Comparison of ENCODE assay signal across 20 mouse cellular contexts in the genomic region with DNA sequence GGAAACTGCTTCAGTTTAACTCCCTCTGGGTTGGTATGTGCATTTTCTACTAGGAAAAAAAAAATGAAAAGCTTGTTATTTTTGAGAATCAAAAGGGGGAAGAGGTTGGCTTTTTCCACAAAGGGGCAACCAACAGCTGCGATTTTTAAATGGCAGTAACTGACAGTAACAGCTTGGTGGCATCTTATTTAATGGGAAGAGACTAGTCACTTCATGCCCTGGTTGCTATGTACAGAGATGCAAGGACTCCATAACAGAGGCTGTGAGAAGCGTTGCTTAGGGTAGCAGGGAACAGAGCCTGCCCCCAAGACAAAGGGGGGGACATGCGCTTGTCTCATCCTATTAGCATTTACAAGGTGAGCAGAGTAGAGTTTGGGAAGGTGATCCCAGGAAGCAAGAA.
DNase-seq lines count a peak whose midpoint lies in the region; ATAC-seq and TF ChIP-seq lines count a peak whose summit lies in the region.
"Had no signal": no experiment of that assay in that cellular context is flagged by ENCODE, and none has a peak within 500 bp of the region (broad histone marks: within the 10 kb centered on the region; RNA-seq: fewer than 3 reads in every experiment).

No protein-coding gene starts in this region.

- no peak for DNase-seq in gastrocnemius, adult 2 months
- DNase-seq in gastrocnemius, postnatal 14 days: no peak
- no peak for DNase-seq in lung, postnatal 4 days
- peak; percentile 50 for DNase-seq in lung, postnatal 10 days
- DNase-seq in embryo, embryonic 9.5 days (ENCODE audit: extremely low spot score): no peak
- DNase-seq: adrenal gland, postnatal 36 days; cerebellum, adult 11-12 months; cerebellum, postnatal 36 days; gastrocnemius, postnatal 10 days; kidney, adult 2 months; kidney, postnatal 25 days; liver, postnatal 0 days; thymus, postnatal 25 days had no signal

- peak overlapping the region; percentile 66 for H3K27ac ChIP-seq in gastrocnemius, adult 2 months
- peak overlapping the region; percentile 84 for H3K27ac ChIP-seq in lung, embryonic 16.5 days (ENCODE audit: low read length)
- peak overlapping the region; percentile 78; the same call in 1 of the 2 replicates for H3K27ac ChIP-seq in stomach, embryonic 16.5 days (ENCODE audit: low read length)
- H3K27ac ChIP-seq: forebrain, embryonic 12.5 days; heart, embryonic 15.5 days; limb, embryonic 15.5 days had no signal

- H3K9ac ChIP-seq in lung, embryonic 16.5 days (ENCODE audit: low read length): no peak overlapping the region
- H3K9ac ChIP-seq in stomach, embryonic 16.5 days (ENCODE audit: low read length): no peak overlapping the region
- H3K9ac ChIP-seq: forebrain, embryonic 12.5 days; heart, embryonic 15.5 days; limb, embryonic 15.5 days; liver, postnatal 0 days had no signal

- WGBS in lung, embryonic 16.5 days: 60% methylated on average over 3 of the region's 3 CpGs
- 56% methylated on average over 3 of the region's 3 CpGs for WGBS in stomach, embryonic 16.5 days

- H3K27me3 ChIP-seq in lung, embryonic 16.5 days (ENCODE audit: control insufficient read depth, insufficient read depth, low read depth, low read length): no peaks in the 10 kb centered on the region
- H3K27me3 ChIP-seq in stomach, embryonic 16.5 days (ENCODE audit: control insufficient read depth, insufficient read depth, low read length): no peaks in the 10 kb centered on the region
- H3K27me3 ChIP-seq: forebrain, embryonic 12.5 days; heart, embryonic 15.5 days; limb, embryonic 15.5 days had no signal

- no peak overlapping the region for H3K4me2 ChIP-seq in lung, embryonic 16.5 days (ENCODE audit: low read depth, low read length)
- H3K4me2 ChIP-seq in stomach, embryonic 16.5 days (ENCODE audit: low read depth, low read length): no peak overlapping the region
- H3K4me2 ChIP-seq: forebrain, embryonic 12.5 days; heart, embryonic 15.5 days; limb, embryonic 15.5 days had no signal

- H3K36me3 ChIP-seq in lung, embryonic 16.5 days (ENCODE audit: control insufficient read depth, insufficient read depth, low read length): no peaks in the 10 kb centered on the region
- H3K36me3 ChIP-seq in stomach, embryonic 16.5 days (ENCODE audit: control insufficient read depth, insufficient read depth, low read length): no peaks in the 10 kb centered on the region
- H3K36me3 ChIP-seq: forebrain, embryonic 12.5 days; G1E; heart, embryonic 15.5 days; limb, embryonic 15.5 days had no signal

- TF ChIP-seq CTCF in gastrocnemius, adult 2 months (IDR thresholded peaks at IDR 0.05): no peak

- peaks cover 8% of the 10 kb centered on the region; the same call in 1 of the 2 replicates for H3K4me1 ChIP-seq in lung, embryonic 16.5 days (replicated peaks; ENCODE audit: control insufficient read depth, insufficient read depth, low read length)
- no peaks in the 10 kb centered on the region for H3K4me1 ChIP-seq in stomach, embryonic 16.5 days (ENCODE audit: control insufficient read depth, insufficient read depth, low read length)
- H3K4me1 ChIP-seq: heart, embryonic 15.5 days; limb, embryonic 15.5 days had no signal

- no peak overlapping the region for H3K4me3 ChIP-seq in gastrocnemius, adult 2 months
- no peak overlapping the region for H3K4me3 ChIP-seq in lung, embryonic 16.5 days (ENCODE audit: low read length)
- H3K4me3 ChIP-seq in stomach, embryonic 16.5 days (replicated peaks; ENCODE audit: low read length): no peak overlapping the region
- H3K4me3 ChIP-seq: forebrain, embryonic 12.5 days; heart, embryonic 15.5 days; limb, embryonic 15.5 days had no signal

- intact Hi-C loops in gastrocnemius, adult 2 months (cut with DNase I): no loop called here
- intact Hi-C loops in gastrocnemius, postnatal 14 days (cut with DNase I; ENCODE audit: low total_unique reads): no loop called here

- peak; percentile 73 for ATAC-seq in lung, embryonic 16.5 days (ENCODE audit: low read depth)
- ATAC-seq in stomach, embryonic 16.5 days (ENCODE audit: insufficient read depth, low FRiP score): no peak
- ATAC-seq: CD4-positive, CD25-positive, alpha-beta regulatory T cell, adult 4 months; liver, postnatal 0 days had no signal

- H3K9me3 ChIP-seq in lung, embryonic 16.5 days (ENCODE audit: control insufficient read depth, low read length): no peaks in the 10 kb centered on the region
- H3K9me3 ChIP-seq in stomach, embryonic 16.5 days (replicated peaks; ENCODE audit: control insufficient read depth, low read length): no peaks in the 10 kb centered on the region
- H3K9me3 ChIP-seq: forebrain, embryonic 12.5 days; heart, embryonic 15.5 days; limb, embryonic 15.5 days had no signal
